Mouse (Mus musculus) embryonic facial prominence, embryonic 13.5 days (tissue): ENCODE results near the gene Hmgcs2. TPM values are rescaled to one million over a fixed set of nuclear protein-coding genes. Genes with fewer than 3 reads are reported as not detected.
A peak's percentile ranks its signal among the peaks of the same experiment; 100 is the strongest.

Experiments used
- ATAC-seq: fragments of 200-750 bp; cut with Nextera tagmentation; 2 replicates; pipeline ENCODE4 v1.8.0; 2017; ENCODE audit warnings: low read depth; ENCODE audit not compliant: insufficient number of reproducible peaks, insufficient read depth, low FRiP score, low TSS enrichment
- H3K27ac ChIP-seq: fragments of 300-500 bp; sonication (generic); 2 replicates; pipeline ENCODE4 v1.5.1; 2015; ENCODE audit warnings: moderate library complexity, mild to moderate bottlenecking, inconsistent platforms
- H3K27me3 ChIP-seq: fragments of 300-500 bp; sonication (generic); 2 replicates; pipeline ENCODE4 v1.6.1; 2015; ENCODE audit warnings: mild to moderate bottlenecking, inconsistent platforms
- H3K36me3 ChIP-seq: fragments of 300-500 bp; sonication (generic); 2 replicates; pipeline ENCODE4 v1.6.1; 2015; ENCODE audit warnings: mild to moderate bottlenecking, inconsistent platforms
- H3K4me1 ChIP-seq: fragments of 300-500 bp; sonication (generic); 2 replicates; pipeline ENCODE4 v1.6.1; 2015; ENCODE audit warnings: inconsistent platforms
- H3K4me2 ChIP-seq: fragments of 300-500 bp; sonication (generic); 2 replicates; pipeline ENCODE4 v1.6.1; 2015; ENCODE audit warnings: moderate library complexity, mild to moderate bottlenecking, inconsistent platforms
- H3K4me3 ChIP-seq: fragments of 300-500 bp; sonication (generic); 2 replicates; pipeline ENCODE4 v1.5.1; 2015; ENCODE audit warnings: mild to moderate bottlenecking, inconsistent platforms
- H3K9ac ChIP-seq: fragments of 300-500 bp; sonication (generic); 2 replicates; pipeline ENCODE4 v1.6.1; 2015; ENCODE audit warnings: mild to moderate bottlenecking, inconsistent platforms
- H3K9me3 ChIP-seq: fragments of 300-500 bp; sonication (generic); 2 replicates; pipeline ENCODE4 v1.6.1; 2016; ENCODE audit warnings: inconsistent platforms
- WGBS: fragments of 180-500 bp; shearing (Covaris S2); methylation state at CpG from one replicate; pipeline ENCODE4 v1.1.7; 2015; ENCODE audit warnings: mixed read lengths; 5-methylcytosine and 5-hydroxymethylcytosine counted together
- polyA plus RNA-seq: library from polyadenylated mRNA; unstranded; fragments of >200 nt; fragmentation: Nextera tagmentation; extraction: Ambion mirVana; gene quantifications from 2 replicates; pipeline ENCODE4 v1.2.1, GENCODE M21; 2015

Hmgcs2 gene
- polyA plus RNA-seq, 1 experiment from 2014 or later, result 2.6 TPM

GRCm38 (mm10) chr3:98340818-98341594 is 60.8 kb downstream of the Hmgcs2 start:
- Histone ChIP-seq H3K4me2 (no peak overlapping the region), H3K4me1 (peaks cover 30% of the 10 kb centered on the region), H3K27ac (no peak overlapping the region), H3K9ac (no peak overlapping the region), H3K4me3 (no peak overlapping the region), H3K27me3 (no peaks in the 10 kb centered on the region), H3K9me3 (no peaks in the 10 kb centered on the region), H3K36me3 (no peaks in the 10 kb centered on the region)
- WGBS, result 74% methylated on average over 17 of the region's 17 CpGs
- no peak for ATAC-seq

GRCm38 (mm10) chr3:98343235-98343634 is 63.0 kb downstream of the Hmgcs2 start:
- no peak for ATAC-seq
- no peaks in the 10 kb centered on the region for H3K36me3 ChIP-seq
- no peaks in the 10 kb centered on the region for H3K27me3 ChIP-seq
- no peak overlapping the region for H3K4me3 ChIP-seq
- no peaks in the 10 kb centered on the region for H3K9me3 ChIP-seq
- no peak overlapping the region for H3K4me2 ChIP-seq
- H3K9ac ChIP-seq, result no peak overlapping the region
- no peak overlapping the region for H3K27ac ChIP-seq
- H3K4me1 ChIP-seq, result peaks cover 8% of the 10 kb centered on the region
- 83% methylated on average over 3 of the region's 3 CpGs for WGBS

- Histone ChIP-seq H3K9me3 (no peaks in the 10 kb centered on the region), H3K4me2 (no peak overlapping the region), H3K36me3 (no peaks in the 10 kb centered on the region), H3K27ac (no peak overlapping the region), H3K27me3 (no peaks in the 10 kb centered on the region), H3K9ac (no peak overlapping the region), H3K4me3 (no peak overlapping the region), H3K4me1 (no peaks in the 10 kb centered on the region)
- 79% methylated on average over 6 of the region's 6 CpGs for WGBS
- ATAC-seq, result no peak
These were observed 67.9 kb downstream of the Hmgcs2 start for GRCm38 (mm10) chr3:98348106-98348505.

GRCm38 (mm10) chr3:98348705-98349104 is 68.5 kb downstream of the Hmgcs2 start:
- Histone ChIP-seq H3K4me3 (no peak overlapping the region), H3K27ac (no peak overlapping the region), H3K27me3 (no peaks in the 10 kb centered on the region), H3K4me1 (no peaks in the 10 kb centered on the region), H3K36me3 (no peaks in the 10 kb centered on the region), H3K9ac (no peak overlapping the region), H3K4me2 (no peak overlapping the region), H3K9me3 (no peaks in the 10 kb centered on the region)
- no peak for ATAC-seq
- WGBS, result 28% methylated on average over 7 of the region's 8 CpGs

GRCm38 (mm10) chr3:98353892-98354291 is 73.7 kb downstream of the Hmgcs2 start:
- Histone ChIP-seq H3K27ac (no peak overlapping the region), H3K4me2 (no peak overlapping the region), H3K9me3 (no peaks in the 10 kb centered on the region), H3K4me1 (peaks cover 10% of the 10 kb centered on the region), H3K9ac (no peak overlapping the region), H3K36me3 (no peaks in the 10 kb centered on the region), H3K4me3 (no peak overlapping the region), H3K27me3 (no peaks in the 10 kb centered on the region)
- no peak for ATAC-seq
- WGBS, result 25% methylated on average over 7 of the region's 7 CpGs

GRCm38 (mm10) chr3:98355344-98356025 is 75.2 kb downstream of the Hmgcs2 start:
- WGBS, result 43% methylated on average over 10 of the region's 10 CpGs
- H3K27me3 ChIP-seq, result no peaks in the 10 kb centered on the region
- no peak overlapping the region for H3K9ac ChIP-seq
- H3K4me2 ChIP-seq, result no peak overlapping the region
- H3K9me3 ChIP-seq, result no peaks in the 10 kb centered on the region
- no peak overlapping the region for H3K4me3 ChIP-seq
- no peaks in the 10 kb centered on the region for H3K36me3 ChIP-seq
- ATAC-seq, result peak; percentile 56; the same call in 1 of the 2 replicates
- H3K27ac ChIP-seq, result no peak overlapping the region
- peaks cover 10% of the 10 kb centered on the region for H3K4me1 ChIP-seq

GRCm38 (mm10) chr3:98356026-98356365 is 75.8 kb downstream of the Hmgcs2 start:
- Histone ChIP-seq H3K36me3 (no peaks in the 10 kb centered on the region), H3K4me1 (peaks cover 10% of the 10 kb centered on the region), H3K27ac (no peak overlapping the region), H3K9ac (no peak overlapping the region), H3K27me3 (no peaks in the 10 kb centered on the region), H3K9me3 (no peaks in the 10 kb centered on the region), H3K4me3 (no peak overlapping the region), H3K4me2 (no peak overlapping the region)
- no peak for ATAC-seq
- WGBS, result 33% methylated on average over 6 of the region's 6 CpGs

- Histone ChIP-seq H3K36me3 (no peaks in the 10 kb centered on the region), H3K9me3 (no peaks in the 10 kb centered on the region), H3K9ac (no peak overlapping the region), H3K4me1 (peaks cover 10% of the 10 kb centered on the region), H3K27me3 (no peaks in the 10 kb centered on the region), H3K27ac (no peak overlapping the region), H3K4me2 (no peak overlapping the region), H3K4me3 (no peak overlapping the region)
- ATAC-seq, result no peak
- 69% methylated on average over 3 of the region's 3 CpGs for WGBS
These were observed 76.6 kb downstream of the Hmgcs2 start for GRCm38 (mm10) chr3:98356632-98357370.

Other genes starting within 250 kb of the Hmgcs2 start
- gene Adam30, start 119.8 kb upstream of the Hmgcs2 start, polyA plus RNA-seq, result 0.33 TPM in 1 of 2 replicates, not detected in the other
- not detected in 2 replicates for gene Reg4, start 58.3 kb upstream of the Hmgcs2 start, polyA plus RNA-seq
- 229 and 256 TPM in 2 replicates for gene Phgdh, start 59.6 kb downstream of the Hmgcs2 start, polyA plus RNA-seq
- gene Zfp697, start 102.0 kb downstream of the Hmgcs2 start, polyA plus RNA-seq, result 7.2 and 8.2 TPM in 2 replicates
- gene Gm4450, start 176.7 kb downstream of the Hmgcs2 start, polyA plus RNA-seq, result not detected in 2 replicates
- not detected in 2 replicates for gene Hsd3b4, start 230.1 kb downstream of the Hmgcs2 start, polyA plus RNA-seq